Comparison of ENCODE assay signal across 28 mouse cellular contexts in the genomic region with DNA sequence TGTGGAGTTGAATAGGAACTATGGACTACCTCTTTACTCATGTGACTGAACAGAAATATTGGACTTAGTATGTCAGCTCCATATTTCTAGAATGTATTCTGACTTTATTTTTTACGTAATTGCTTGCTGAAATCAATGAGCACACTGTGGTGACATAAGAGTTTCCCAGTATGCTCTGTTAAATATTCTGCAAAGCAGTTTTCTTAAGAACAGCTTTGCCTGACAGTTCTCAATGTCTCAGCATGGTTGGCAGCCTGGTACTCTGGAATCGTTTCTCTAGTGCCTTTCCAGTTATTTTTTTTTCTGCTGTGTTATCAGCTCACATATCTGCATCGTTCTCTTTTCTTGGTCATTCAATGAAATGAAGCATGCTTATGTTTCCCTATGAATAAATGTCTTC.
"Had no signal": no experiment of that assay in that cellular context is flagged by ENCODE, and none has a peak within 500 bp of the region (broad histone marks: within the 10 kb centered on the region; RNA-seq: fewer than 3 reads in every experiment).

No protein-coding gene starts in this region.

- H3K36me3 ChIP-seq: heart, embryonic 10.5 days; heart, embryonic 12.5 days; hindbrain, embryonic 13.5 days; hindbrain, embryonic 15.5 days; kidney, embryonic 15.5 days; limb, embryonic 10.5 days; limb, embryonic 12.5 days; liver, embryonic 13.5 days; liver, embryonic 15.5 days had no signal

- H3K4me1 ChIP-seq: heart, embryonic 10.5 days; heart, embryonic 12.5 days; hindbrain, embryonic 13.5 days; hindbrain, embryonic 15.5 days; kidney, embryonic 15.5 days; limb, embryonic 10.5 days; limb, embryonic 12.5 days; liver, embryonic 13.5 days; liver, embryonic 15.5 days had no signal

- ATAC-seq: hindbrain, postnatal 0 days; intestine, embryonic 16.5 days; liver, postnatal 0 days had no signal

- H3K9ac ChIP-seq: heart, embryonic 12.5 days; hindbrain, embryonic 13.5 days; hindbrain, embryonic 15.5 days; kidney, embryonic 15.5 days; limb, embryonic 12.5 days; liver, embryonic 13.5 days; liver, embryonic 15.5 days; liver, postnatal 0 days had no signal

- DNase-seq: gastrocnemius, postnatal 10 days; gastrocnemius, postnatal 25 days; heart, adult 18-20 months; heart, postnatal 14 days; heart, postnatal 36 days; kidney, adult 11 months; kidney, adult 2 months; kidney, adult 9 months; kidney, postnatal 14 days; kidney, postnatal 36 days; layer of hippocampus, adult 9-11 months; layer of hippocampus, postnatal 36 days; liver; liver, embryonic 13.5 days; liver, postnatal 0 days had no signal

- H3K4me2 ChIP-seq: heart, embryonic 12.5 days; hindbrain, embryonic 13.5 days; hindbrain, embryonic 15.5 days; kidney, embryonic 15.5 days; limb, embryonic 12.5 days; liver, embryonic 11.5 days; liver, embryonic 13.5 days; liver, embryonic 15.5 days had no signal

- H3K4me3 ChIP-seq: heart, embryonic 10.5 days; heart, embryonic 12.5 days; hindbrain, embryonic 13.5 days; hindbrain, embryonic 15.5 days; kidney, embryonic 15.5 days; left cerebral cortex, adult 2 months; limb, embryonic 10.5 days; limb, embryonic 12.5 days; liver, embryonic 13.5 days; liver, embryonic 15.5 days had no signal

- H3K27me3 ChIP-seq: heart, embryonic 12.5 days; hindbrain, embryonic 13.5 days; hindbrain, embryonic 15.5 days; kidney, embryonic 15.5 days; limb, embryonic 12.5 days; liver, embryonic 13.5 days; liver, embryonic 15.5 days had no signal

- H3K27ac ChIP-seq: heart, embryonic 10.5 days; hindbrain, embryonic 13.5 days; hindbrain, embryonic 15.5 days; hindbrain, postnatal 0 days; kidney, embryonic 15.5 days; kidney, postnatal 0 days; left cerebral cortex, adult 2 months; limb, embryonic 10.5 days; limb, embryonic 12.5 days; liver, embryonic 13.5 days; liver, embryonic 15.5 days had no signal

- H3K9me3 ChIP-seq: heart, embryonic 10.5 days; heart, embryonic 12.5 days; hindbrain, embryonic 13.5 days; hindbrain, embryonic 15.5 days; kidney, embryonic 15.5 days; limb, embryonic 10.5 days; limb, embryonic 12.5 days; liver, embryonic 13.5 days; liver, embryonic 15.5 days had no signal
